Mouse (Mus musculus) hindbrain, embryonic 14.5 days (tissue): ENCODE measurements at regions not wholly inside any gene's neighbourhood (a gene's known extent, or its start where the extent isn't known, plus 50 kb on each side); places are given as distances from the start of the nearest gene placed in this dataset.

Source experiments
- ATAC-seq: fragments of 200-750 bp; cut with Nextera tagmentation; 2 replicates; pipeline ENCODE4 v1.8.0; 2017; ENCODE audit warnings: moderate number of reproducible peaks, mild to moderate bottlenecking, moderate TSS enrichment, moderate library complexity; ENCODE audit not compliant: low FRiP score
- DNase-seq: peaks from one replicate; pipeline ENCODE4 v3.0.0-alpha.2; 2015; ENCODE audit warnings: low spot score
- H3K27ac ChIP-seq: fragments of 300-500 bp; sonication (generic); 2 replicates; pipeline ENCODE4 v1.5.1; 2014; ENCODE audit warnings: mild to moderate bottlenecking, moderate library complexity
- H3K27me3 ChIP-seq: fragments of 300-500 bp; sonication (generic); 2 replicates; pipeline ENCODE4 v1.6.1; 2014; ENCODE audit warnings: mild to moderate bottlenecking, low read length, mixed read lengths; ENCODE audit not compliant: control insufficient read depth, insufficient read depth
- H3K36me3 ChIP-seq: fragments of 300-500 bp; sonication (generic); replicated peaks from 2 replicates; pipeline ENCODE4 v1.6.1; 2014; ENCODE audit not compliant: control insufficient read depth, insufficient read depth
- H3K4me1 ChIP-seq: fragments of 300-500 bp; sonication (generic); replicated peaks from 2 replicates; pipeline ENCODE4 v1.6.1; 2014; ENCODE audit warnings: antibody characterized with exemption, low read length, mixed read lengths; ENCODE audit not compliant: control insufficient read depth, insufficient read depth
- H3K4me2 ChIP-seq: fragments of 300-500 bp; sonication (generic); replicated peaks from 2 replicates; pipeline ENCODE4 v1.6.1; 2014; ENCODE audit warnings: mild to moderate bottlenecking, moderate library complexity
- H3K4me3 ChIP-seq: fragments of 300-500 bp; sonication (generic); replicated peaks from 2 replicates; pipeline ENCODE4 v1.5.1; 2014; ENCODE audit warnings: mild to moderate bottlenecking, low read length
- H3K9ac ChIP-seq: fragments of 300-500 bp; sonication (generic); 2 replicates; pipeline ENCODE4 v1.6.1; 2014
- H3K9me3 ChIP-seq: fragments of 300-500 bp; sonication (generic); 2 replicates; pipeline ENCODE4 v1.6.1; 2016; ENCODE audit warnings: low read length; ENCODE audit not compliant: control insufficient read depth
- WGBS: fragments of 180-500 bp; shearing (Covaris S2); extraction: QIAGEN DNeasy Blood & Tissue Kit; methylation state at CpG from one replicate; pipeline ENCODE4 v1.1.7; 2014; 5-methylcytosine and 5-hydroxymethylcytosine counted together

DNA sequence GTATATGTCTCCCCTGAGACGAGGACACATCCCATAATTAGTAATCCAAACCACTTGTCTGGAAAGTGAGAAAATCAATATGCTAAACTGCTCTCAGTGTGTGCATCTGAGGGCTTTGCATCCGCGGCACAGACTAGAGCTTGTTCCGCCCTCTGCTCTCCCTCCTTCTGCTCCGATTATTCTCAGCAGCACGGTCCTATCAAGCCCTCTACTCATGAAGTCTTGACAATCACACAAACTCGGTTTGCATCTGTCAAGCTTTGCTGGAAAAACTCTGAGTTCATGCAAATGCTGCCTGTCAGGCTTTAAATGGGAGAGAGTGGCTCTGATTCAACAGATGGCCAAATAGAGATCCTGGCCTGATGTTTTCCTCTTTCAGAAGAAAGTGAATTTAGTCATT is 1121.3 kb downstream of the Cdh8 start:
- ATAC-seq: no peak
- no peak overlapping the region for H3K27ac ChIP-seq
- no peak overlapping the region for H3K9ac ChIP-seq
- no peak overlapping the region for H3K4me2 ChIP-seq
- no peaks in the 10 kb centered on the region for H3K9me3 ChIP-seq
- no peaks in the 10 kb centered on the region for H3K36me3 ChIP-seq
- DNase-seq: no peak
- no peaks in the 10 kb centered on the region for H3K27me3 ChIP-seq
- no peaks in the 10 kb centered on the region for H3K4me1 ChIP-seq
- WGBS: 40% methylated on average over 7 of the region's 7 CpGs
- no peak overlapping the region for H3K4me3 ChIP-seq

DNA sequence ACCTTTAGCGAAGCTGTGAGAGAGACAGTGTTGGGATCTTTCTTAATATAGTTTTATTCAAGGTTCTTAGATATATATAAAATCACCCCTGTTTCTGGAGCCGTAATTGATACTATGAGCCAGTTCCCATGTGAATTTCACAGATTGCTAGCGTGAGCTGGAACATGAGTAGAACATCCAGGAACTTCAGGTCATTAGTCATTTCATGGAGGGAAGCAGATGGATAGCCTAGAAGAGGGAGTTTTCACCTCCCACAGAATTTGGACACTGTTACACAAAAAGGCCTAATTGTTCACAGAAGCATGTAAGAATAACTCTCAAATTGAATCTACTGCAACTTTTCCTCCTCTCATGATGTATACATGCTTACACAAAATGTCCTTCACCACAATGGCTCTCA is 1156.0 kb downstream of the Cdh8 start:
- Histone ChIP-seq H3K9ac (no peak overlapping the region), H3K4me1 (no peaks in the 10 kb centered on the region), H3K27me3 (no peaks in the 10 kb centered on the region), H3K9me3 (no peaks in the 10 kb centered on the region), H3K27ac (no peak overlapping the region), H3K4me2 (no peak overlapping the region), H3K4me3 (no peak overlapping the region), H3K36me3 (no peaks in the 10 kb centered on the region)
- 93% methylated on average over 3 of the region's 3 CpGs for WGBS
- ATAC-seq: no peak
- no peak for DNase-seq

DNA sequence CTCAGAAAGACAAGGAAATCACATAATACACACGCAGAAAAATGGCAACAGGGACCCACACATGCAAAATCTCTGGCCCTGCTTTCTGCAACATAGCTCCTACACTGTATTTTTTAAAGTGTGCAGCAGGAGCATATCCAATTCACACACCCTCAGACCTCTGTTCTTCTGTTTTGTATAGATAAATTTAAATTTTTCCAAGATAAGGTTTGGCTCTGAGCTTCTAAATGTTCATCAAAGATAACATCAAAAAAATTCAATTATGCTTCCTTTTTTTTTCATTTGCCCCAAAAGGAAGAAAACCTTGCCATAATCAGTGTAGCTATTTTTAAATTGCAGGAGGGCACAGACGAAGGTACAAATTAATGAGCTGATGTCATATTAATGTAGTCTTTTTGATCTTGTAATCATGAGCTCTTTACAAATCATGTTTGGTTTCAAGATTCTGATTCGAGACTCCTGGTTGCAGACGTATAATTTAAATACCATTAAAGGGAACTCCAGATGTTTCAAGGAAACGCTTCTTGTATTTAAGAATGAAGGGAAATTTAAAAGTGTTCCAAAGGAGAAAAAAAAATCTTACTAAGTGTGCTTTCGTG is 1172.8 kb downstream of the Cdh8 start:
- no peak for DNase-seq
- 71% methylated on average over 6 of the region's 6 CpGs for WGBS

DNA sequence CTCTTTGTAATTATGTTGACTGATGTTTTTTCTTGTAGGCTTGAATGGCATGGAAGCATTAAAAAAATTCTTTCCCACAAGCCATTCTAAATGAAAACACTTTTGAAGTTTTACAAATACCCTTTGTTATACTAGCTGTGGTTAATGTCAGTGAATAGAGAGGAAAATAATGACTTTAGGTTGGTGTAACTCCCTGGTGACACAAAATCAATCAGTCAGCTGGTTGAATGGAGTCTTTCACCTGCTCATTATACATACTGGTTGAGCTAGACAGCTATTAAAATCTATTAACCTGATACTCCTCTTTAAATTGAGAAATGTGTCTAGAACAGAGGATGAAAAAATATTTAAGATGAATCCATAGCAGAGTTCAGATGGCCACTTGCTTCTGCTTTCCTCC is 1202.3 kb downstream of the Cdh8 start:
- H3K9ac ChIP-seq: no peak overlapping the region
- DNase-seq (no peak), ATAC-seq (no peak)

More for the DNA sequence above, 1172.8 kb downstream of the Cdh8 start:
- Histone ChIP-seq H3K4me3 (no peak overlapping the region), H3K27ac (no peak overlapping the region), H3K36me3 (no peaks in the 10 kb centered on the region), H3K4me2 (no peak overlapping the region), H3K9me3 (0 out of 2 replicates have a peak, but pooled peaks cover 7% of the 10 kb centered on the region), H3K4me1 (no peaks in the 10 kb centered on the region), H3K27me3 (no peaks in the 10 kb centered on the region), H3K9ac (no peak overlapping the region)
- no peak for ATAC-seq

More for the DNA sequence above, 1202.3 kb downstream of the Cdh8 start:
- H3K36me3 ChIP-seq: no peaks in the 10 kb centered on the region
- no peaks in the 10 kb centered on the region for H3K4me1 ChIP-seq
- no peak overlapping the region for H3K4me2 ChIP-seq
- no peaks in the 10 kb centered on the region for H3K9me3 ChIP-seq
- no peak overlapping the region for H3K4me3 ChIP-seq
- no peaks in the 10 kb centered on the region for H3K27me3 ChIP-seq
- H3K27ac ChIP-seq: no peak overlapping the region
